Mouse (Mus musculus): ENCODE data around the gene Rps2. TPM values are rescaled to one million over a fixed set of nuclear protein-coding genes. Genes with fewer than 3 reads are reported as not detected.

Rps2 gene
- polyA plus RNA-seq, 1 experiment, result 2,207 TPM

GRCm38 (mm10) chr17:24757394-24757793 is 39.5 kb downstream of the Rps2 start:
- peaks cover 30% of the 10 kb centered on the region for H3K27me3 ChIP-seq (ENCODE audit: control insufficient read depth, insufficient read depth, low read length)
- H3K4me1 ChIP-seq (ENCODE audit: control insufficient read depth, insufficient read depth, insufficient read length, low read length), result peaks cover 6% of the 10 kb centered on the region
- H3K36me3 ChIP-seq (ENCODE audit: control insufficient read depth, insufficient read depth, low read length), result no peaks in the 10 kb centered on the region
- no peak for TF ChIP-seq CTCF (IDR thresholded peaks at IDR 0.05; ENCODE audit: extremely low read depth, insufficient read length, insufficient replicate concordance, low read depth, low read length)
- TF ChIP-seq POLR2A (IDR thresholded peaks at IDR 0.05; ENCODE audit: low read depth, low read length), result no peak
- H3K27ac ChIP-seq (ENCODE audit: insufficient read depth, low read depth, low read length), result no peak overlapping the region
- 84% methylated on average over 1 of the region's 1 CpGs for WGBS
- no peak overlapping the region for H3K4me3 ChIP-seq (ENCODE audit: low read depth, low read length)

GRCm38 (mm10) chr17:24761121-24761520 is 43.2 kb downstream of the Rps2 start:
- H3K4me3 ChIP-seq (ENCODE audit: low read depth, low read length), result no peak overlapping the region
- no peak for TF ChIP-seq CTCF (IDR thresholded peaks at IDR 0.05; ENCODE audit: extremely low read depth, insufficient read length, insufficient replicate concordance, low read depth, low read length)
- TF ChIP-seq POLR2A (IDR thresholded peaks at IDR 0.05; ENCODE audit: low read depth, low read length), result no peak
- no peak overlapping the region for H3K27ac ChIP-seq (ENCODE audit: insufficient read depth, low read depth, low read length)
- WGBS, result 57% methylated on average over 5 of the region's 5 CpGs
- H3K4me1 ChIP-seq (ENCODE audit: control insufficient read depth, insufficient read depth, insufficient read length, low read length), result no peaks in the 10 kb centered on the region
- H3K27me3 ChIP-seq (ENCODE audit: control insufficient read depth, insufficient read depth, low read length), result no peaks in the 10 kb centered on the region; the same call in 1 of the 2 replicates
- no peaks in the 10 kb centered on the region for H3K36me3 ChIP-seq (ENCODE audit: control insufficient read depth, insufficient read depth, low read length)

GRCm38 (mm10) chr17:24765016-24765905 is 47.3 kb downstream of the Rps2 start:
- Histone ChIP-seq H3K4me3 (ENCODE audit: low read depth, low read length) (no peak overlapping the region), H3K27me3 (ENCODE audit: control insufficient read depth, insufficient read depth, low read length) (no peaks in the 10 kb centered on the region; the same call in 1 of the 2 replicates), H3K4me1 (ENCODE audit: control insufficient read depth, insufficient read depth, insufficient read length, low read length) (no peaks in the 10 kb centered on the region), H3K36me3 (ENCODE audit: control insufficient read depth, insufficient read depth, low read length) (no peaks in the 10 kb centered on the region), H3K27ac (ENCODE audit: insufficient read depth, low read depth, low read length) (no peak overlapping the region)
- WGBS, result 56% methylated on average over 21 of the region's 22 CpGs
- TF ChIP-seq CTCF (IDR thresholded peaks at IDR 0.05; ENCODE audit: extremely low read depth, insufficient read length, insufficient replicate concordance, low read depth, low read length) (no peak), POLR2A (IDR thresholded peaks at IDR 0.05; ENCODE audit: low read depth, low read length) (no peak)

GRCm38 (mm10) chr17:24766266-24766875 is 48.5 kb downstream of the Rps2 start:
- WGBS, result 18% methylated on average over 12 of the region's 12 CpGs

GRCm38 (mm10) chr17:24769146-24769545 is 51.2 kb downstream of the Rps2 start:
- no peak overlapping the region for H3K4me3 ChIP-seq (ENCODE audit: low read depth, low read length)
- WGBS, result 18% methylated on average over 3 of the region's 3 CpGs
- H3K27ac ChIP-seq (ENCODE audit: insufficient read depth, low read depth, low read length), result no peak overlapping the region
- no peaks in the 10 kb centered on the region; the same call in 1 of the 2 replicates for H3K27me3 ChIP-seq (ENCODE audit: control insufficient read depth, insufficient read depth, low read length)
- H3K36me3 ChIP-seq (ENCODE audit: control insufficient read depth, insufficient read depth, low read length), result no peaks in the 10 kb centered on the region
- no peaks in the 10 kb centered on the region for H3K4me1 ChIP-seq (ENCODE audit: control insufficient read depth, insufficient read depth, insufficient read length, low read length)
- TF ChIP-seq POLR2A (IDR thresholded peaks at IDR 0.05; ENCODE audit: low read depth, low read length), result no peak
- TF ChIP-seq CTCF (IDR thresholded peaks at IDR 0.05; ENCODE audit: extremely low read depth, insufficient read length, insufficient replicate concordance, low read depth, low read length), result no peak

More at GRCm38 (mm10) chr17:24766266-24766875, 48.5 kb downstream of the Rps2 start:
- Histone ChIP-seq H3K4me1 (ENCODE audit: control insufficient read depth, insufficient read depth, insufficient read length, low read length) (no peaks in the 10 kb centered on the region), H3K27me3 (ENCODE audit: control insufficient read depth, insufficient read depth, low read length) (no peaks in the 10 kb centered on the region; the same call in 1 of the 2 replicates), H3K36me3 (ENCODE audit: control insufficient read depth, insufficient read depth, low read length) (no peaks in the 10 kb centered on the region), H3K4me3 (ENCODE audit: low read depth, low read length) (no peak overlapping the region), H3K27ac (ENCODE audit: insufficient read depth, low read depth, low read length) (no peak overlapping the region)
- TF ChIP-seq POLR2A (IDR thresholded peaks at IDR 0.05; ENCODE audit: low read depth, low read length), result no peak
- TF ChIP-seq CTCF (IDR thresholded peaks at IDR 0.05; ENCODE audit: extremely low read depth, insufficient read length, insufficient replicate concordance, low read depth, low read length), result no peak

Other genes with a start within 250 kb of the Rps2 start
- gene E4f1, start 247.8 kb upstream of the Rps2 start, polyA plus RNA-seq (2012; rRNA removed), result 52.9 and 74.5 TPM in 2 replicates
- 130 and 178 TPM in 2 replicates for gene Pgp, start 247.7 kb upstream of the Rps2 start, polyA plus RNA-seq (2012; rRNA removed)
- 0.77 and 2.3 TPM in 2 replicates for gene Bricd5, start 244.2 kb upstream of the Rps2 start, polyA plus RNA-seq (2012; rRNA removed)
- gene Mlst8, start 239.0 kb upstream of the Rps2 start, polyA plus RNA-seq (2012; rRNA removed), result 16.9 and 33.7 TPM in 2 replicates
- gene Caskin1, start 229.5 kb upstream of the Rps2 start, polyA plus RNA-seq (2012; rRNA removed), result 0.50 and 0.77 TPM in 2 replicates
- gene Traf7, start 190.2 kb upstream of the Rps2 start, polyA plus RNA-seq (2012; rRNA removed), result 75.8 and 113 TPM in 2 replicates
- 1.2 and 6.1 TPM in 2 replicates for gene Rab26, start 183.9 kb upstream of the Rps2 start, polyA plus RNA-seq (2012; rRNA removed)
- gene Pkd1, start 168.3 kb upstream of the Rps2 start, polyA plus RNA-seq (2012; rRNA removed), result 26.1 and 31.9 TPM in 2 replicates
- 52.8 and 83.5 TPM in 2 replicates for gene Tsc2, start 85.5 kb upstream of the Rps2 start, polyA plus RNA-seq (2012; rRNA removed)
- gene Nthl1, start 85.4 kb upstream of the Rps2 start, polyA plus RNA-seq (2012; rRNA removed), result 6.0 and 7.2 TPM in 2 replicates
- gene Slc9a3r2, start 67.8 kb upstream of the Rps2 start, polyA plus RNA-seq (2012; rRNA removed), result 35.6 and 44.9 TPM in 2 replicates
- 2.0 and 6.5 TPM in 2 replicates for gene Npw, start 59.7 kb upstream of the Rps2 start, polyA plus RNA-seq (2012; rRNA removed)
- 41.1 and 85.8 TPM in 2 replicates for gene Zfp598, start 48.4 kb upstream of the Rps2 start, polyA plus RNA-seq (2012; rRNA removed)
- 1.2 and 1.3 TPM in 2 replicates for gene Syngr3, start 28.2 kb upstream of the Rps2 start, polyA plus RNA-seq (2012; rRNA removed)
- gene Gfer, start 22.0 kb upstream of the Rps2 start, polyA plus RNA-seq (2012; rRNA removed), result 22.8 and 35.9 TPM in 2 replicates
- gene Noxo1, start 21.9 kb upstream of the Rps2 start, polyA plus RNA-seq (2012; rRNA removed), result 57.7 and 115 TPM in 2 replicates
- 26.0 and 49.6 TPM in 2 replicates for gene Tbl3, start 10.5 kb upstream of the Rps2 start, polyA plus RNA-seq (2012; rRNA removed)
- gene Rnf151, start 53 bp upstream of the Rps2 start, polyA plus RNA-seq (2012; rRNA removed), result 0.19 TPM in 1 of 2 replicates, not detected in the other
- 384 and 403 TPM in 2 replicates for gene Ndufb10, start 6.4 kb downstream of the Rps2 start, polyA plus RNA-seq (2012; rRNA removed)
- gene Rpl3l, start 9.7 kb downstream of the Rps2 start, polyA plus RNA-seq (2012; rRNA removed), result 0.11 and 0.19 TPM in 2 replicates
- gene Msrb1, start 18.5 kb downstream of the Rps2 start, polyA plus RNA-seq (2012; rRNA removed), result 29.5 and 54.2 TPM in 2 replicates
- 1.7 and 2.8 TPM in 2 replicates for gene Hs3st6, start 34.9 kb downstream of the Rps2 start, polyA plus RNA-seq (2012; rRNA removed)
- not detected in 2 replicates for gene Meiob, start 86.2 kb downstream of the Rps2 start, polyA plus RNA-seq (2012; rRNA removed)
- gene Hagh, start 122.0 kb downstream of the Rps2 start, polyA plus RNA-seq (2012; rRNA removed), result 352 and 372 TPM in 2 replicates
- 65.2 and 108 TPM in 2 replicates for gene Fahd1, start 132.2 kb downstream of the Rps2 start, polyA plus RNA-seq (2012; rRNA removed)
- 0.42 and 1.4 TPM in 2 replicates for gene Igfals, start 147.9 kb downstream of the Rps2 start, polyA plus RNA-seq (2012; rRNA removed)
- gene Nubp2, start 168.2 kb downstream of the Rps2 start, polyA plus RNA-seq (2012; rRNA removed), result 33.0 and 39.9 TPM in 2 replicates
- gene Spsb3, start 168.5 kb downstream of the Rps2 start, polyA plus RNA-seq (2012; rRNA removed), result 51.5 and 88.1 TPM in 2 replicates
- 20.3 and 21.0 TPM in 2 replicates for gene Eme2, start 177.0 kb downstream of the Rps2 start, polyA plus RNA-seq (2012; rRNA removed)
- 244 and 319 TPM in 2 replicates for gene Mrps34, start 177.0 kb downstream of the Rps2 start, polyA plus RNA-seq (2012; rRNA removed)
- gene Nme3, start 178.4 kb downstream of the Rps2 start, polyA plus RNA-seq (2012; rRNA removed), result 29.4 and 52.4 TPM in 2 replicates
- 37.0 and 51.7 TPM in 2 replicates for gene Mapk8ip3, start 218.9 kb downstream of the Rps2 start, polyA plus RNA-seq (2012; rRNA removed)
- gene Jpt2, start 242.6 kb downstream of the Rps2 start, polyA plus RNA-seq (2012; rRNA removed), result 13.3 and 18.2 TPM in 2 replicates

Measured in small intestine, adult 2 months (tissue).